Mouse (Mus musculus): ENCODE data around the gene Naa38.

GRCm38 (mm10) chr11:69412548-69412947, 17.3 kb downstream of the Naa38 start:
- TF ChIP-seq POLR2A (IDR thresholded peaks at IDR 0.05; ENCODE audit: control insufficient read depth, low read depth, low read length) (no peak), CTCF (IDR thresholded peaks at IDR 0.05; ENCODE audit: control insufficient read depth, insufficient read depth, insufficient replicate concordance, low read depth, low read length) (no peak)

Measured in testis, adult 2 months (tissue).